Mouse (Mus musculus) neural tube, postnatal 0 days (tissue): ENCODE results near the gene Olfr868. TPM values are rescaled to one million over a fixed set of nuclear protein-coding genes. Genes with fewer than 3 reads are reported as not detected.

ENCODE experiments used
- polyA plus RNA-seq: library from polyadenylated mRNA; unstranded; fragments of >200 nt; fragmentation: Nextera tagmentation; extraction: Ambion mirVana; gene quantifications from 2 replicates; pipeline ENCODE4 v1.2.1, GENCODE M21; 2015

Olfr868 gene
- not detected in 2 replicates for polyA plus RNA-seq

GRCm38 (mm10) chr9:20098326-20098725 is at the start of gene Olfr868:
Gene Olfr868, plus strand, starts transcription at chr9:20098626.

GRCm38 (mm10) chr9:20057462-20057861 is 41.0 kb upstream of the Olfr868 start, which contains the start of gene Olfr867:
Gene Olfr867, minus strand, starts transcription at chr9:20057562.

DNA sequence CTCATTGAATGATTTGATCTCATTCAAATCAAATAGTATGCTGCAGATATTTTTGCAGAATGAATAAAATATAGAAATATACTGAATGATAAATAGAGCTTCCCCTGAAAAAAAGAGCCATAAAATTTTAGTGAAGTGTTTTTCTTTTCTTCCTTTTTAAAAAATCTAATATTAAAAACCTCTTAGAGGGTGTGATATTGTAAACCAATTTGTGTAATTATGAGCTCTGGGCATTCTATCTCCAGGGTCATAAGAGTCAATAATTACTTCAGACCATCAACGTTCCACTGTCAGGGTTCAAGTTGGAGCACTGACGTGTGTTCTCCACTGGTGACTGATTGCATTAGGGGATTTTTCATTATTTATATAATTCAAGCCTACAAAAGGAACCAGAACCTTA is 30.3 kb downstream of the Olfr868 start, which contains the start of gene Olfr869:
TSS of gene Olfr869 (plus strand) at position 301 of the 400 bp plus-strand sequence.

Other genes with a start within 250 kb of the Olfr868 start
- gene Olfr860, start 248.9 kb upstream of the Olfr868 start, polyA plus RNA-seq = not detected in 2 replicates
- gene Olfr862, start 210.6 kb upstream of the Olfr868 start, polyA plus RNA-seq = not detected in 2 replicates
- 0.17 and 0.19 TPM in 2 replicates for gene Olfr77, start 181.8 kb upstream of the Olfr868 start, polyA plus RNA-seq
- not detected in 2 replicates for gene Olfr866, start 70.6 kb upstream of the Olfr868 start, polyA plus RNA-seq
- gene Olfr867, start 41.1 kb upstream of the Olfr868 start, polyA plus RNA-seq = not detected in 2 replicates
- not detected in 2 replicates for gene Olfr869, start 30.4 kb downstream of the Olfr868 start, polyA plus RNA-seq
- not detected in 2 replicates for gene Olfr870, start 75.4 kb downstream of the Olfr868 start, polyA plus RNA-seq
- gene Olfr871, start 113.6 kb downstream of the Olfr868 start, polyA plus RNA-seq = not detected in 2 replicates
- gene Olfr872, start 138.5 kb downstream of the Olfr868 start, polyA plus RNA-seq = not detected in 2 replicates
- not detected in 2 replicates for gene Olfr39, start 183.7 kb downstream of the Olfr868 start, polyA plus RNA-seq
- not detected in 2 replicates for gene Olfr873, start 199.9 kb downstream of the Olfr868 start, polyA plus RNA-seq
- gene Olfr18, start 237.5 kb downstream of the Olfr868 start, polyA plus RNA-seq = not detected in 2 replicates